Mouse (Mus musculus) cerebellum, adult 18-20 months (tissue): ENCODE measurements around the gene Ubr4.

Source experiments
- DNase-seq, 2 experiments: peaks; one replicate each; pipeline ENCODE4 v3.0.0; 2021

The Ubr4 gene

DNA sequence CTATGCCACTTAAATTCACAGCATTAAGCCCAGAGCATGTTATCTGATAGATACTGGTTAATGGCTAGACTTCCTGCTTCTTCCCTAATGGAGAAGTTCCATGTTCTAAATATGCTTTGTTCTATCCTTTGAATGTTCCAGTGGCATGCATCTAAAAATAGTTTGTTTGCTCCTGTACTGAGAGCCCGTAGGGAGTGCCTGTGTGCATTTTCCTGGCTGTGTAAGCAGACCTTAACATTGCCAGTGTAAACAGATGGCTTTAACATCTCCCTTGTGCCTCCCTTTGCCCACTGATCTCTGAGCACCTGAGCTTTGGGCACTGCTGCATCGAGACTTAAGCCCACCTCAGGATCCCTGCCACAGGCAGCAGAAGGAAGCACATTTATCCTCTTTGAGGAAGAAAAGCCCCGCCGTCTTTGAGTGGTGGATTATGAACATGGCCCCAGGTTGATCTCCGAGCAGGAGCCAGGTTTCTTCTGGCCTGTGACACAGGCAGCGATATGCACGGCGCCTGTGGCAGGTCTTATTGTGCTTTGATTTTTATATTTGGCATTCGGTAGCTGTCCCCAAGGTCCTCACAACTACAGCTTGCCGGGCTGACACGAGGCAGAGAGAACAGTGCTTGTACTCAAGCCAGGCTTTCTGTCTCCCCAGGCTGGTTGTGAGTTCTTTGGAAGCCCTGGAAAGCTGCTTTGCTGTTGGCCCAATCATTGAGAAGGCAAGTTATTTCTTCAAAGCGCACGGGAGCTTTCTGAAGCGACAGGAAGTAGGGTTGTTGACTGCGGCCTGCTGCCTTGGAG lies 80.8 kb downstream of the Ubr4 start:
- peak; percentile 57 to 64 for DNase-seq

DNA sequence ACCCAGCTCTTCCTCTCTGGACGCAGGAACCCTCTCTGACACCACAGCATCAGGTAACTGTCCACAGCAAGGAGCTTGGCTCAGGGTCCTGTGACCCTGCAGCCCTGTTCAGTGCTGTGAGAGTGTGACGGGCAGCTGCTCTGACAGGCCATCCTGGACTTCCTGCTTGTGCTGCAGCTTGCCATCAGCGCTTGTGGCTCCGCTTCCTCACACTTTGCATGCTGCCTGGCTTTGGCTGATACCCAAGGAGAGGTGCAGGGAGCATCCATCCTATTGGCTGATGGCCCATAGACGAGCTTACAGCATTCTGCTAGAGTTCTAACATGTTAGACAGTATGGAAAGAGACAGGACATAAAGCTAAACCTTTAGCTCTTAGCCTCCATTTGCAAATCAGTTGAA lies 88.8 kb downstream of the Ubr4 start:
- peak; percentile 64 to 71 for DNase-seq

DNA sequence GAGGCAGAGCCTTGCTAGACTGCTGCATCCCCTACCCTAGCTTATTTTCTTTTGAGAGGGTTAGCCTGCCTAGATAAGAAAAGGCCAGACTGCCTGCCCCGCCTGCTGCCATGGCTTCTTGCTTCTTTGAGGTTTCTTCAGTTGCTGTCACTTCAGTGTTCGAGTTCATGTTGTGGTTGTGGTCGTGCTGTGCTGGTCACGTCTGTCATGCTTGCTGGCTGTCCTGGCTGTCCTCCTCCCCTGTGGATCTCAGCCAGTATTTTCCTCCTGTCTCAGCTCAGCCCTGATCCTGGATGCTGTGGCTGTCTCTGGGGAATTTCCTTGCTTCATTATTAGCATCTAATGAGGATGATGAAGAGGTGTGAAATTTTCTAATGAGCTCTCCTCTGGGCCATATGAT lies 89.4 kb downstream of the Ubr4 start:
- peak in 1 of 2 experiments; percentile 38 for DNase-seq

GRCm38 (mm10) chr4:139442391-139443355 lies 90.3 kb downstream of the Ubr4 start:
- no peak for DNase-seq

DNA sequence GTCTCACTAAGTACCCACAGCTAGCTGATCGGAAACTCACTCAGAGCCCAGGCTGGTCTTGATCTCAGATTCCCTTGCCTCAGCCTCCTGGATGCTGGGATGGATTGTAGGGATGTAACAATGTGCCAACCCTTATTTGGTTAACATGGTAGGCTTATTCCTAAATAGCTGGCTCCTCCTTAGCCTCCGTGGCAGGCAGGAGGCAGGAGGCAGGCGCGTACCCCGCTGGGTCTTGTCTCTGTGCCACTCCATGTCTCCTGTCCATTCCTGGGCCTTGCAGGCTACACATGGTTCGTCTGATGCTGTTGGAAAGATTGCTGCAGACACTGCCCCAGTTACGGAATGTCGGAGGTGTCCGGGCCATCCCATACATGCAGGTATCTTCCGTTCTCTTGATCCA lies 91.9 kb downstream of the Ubr4 start:
- DNase-seq: peak; percentile 87 to 93

DNA sequence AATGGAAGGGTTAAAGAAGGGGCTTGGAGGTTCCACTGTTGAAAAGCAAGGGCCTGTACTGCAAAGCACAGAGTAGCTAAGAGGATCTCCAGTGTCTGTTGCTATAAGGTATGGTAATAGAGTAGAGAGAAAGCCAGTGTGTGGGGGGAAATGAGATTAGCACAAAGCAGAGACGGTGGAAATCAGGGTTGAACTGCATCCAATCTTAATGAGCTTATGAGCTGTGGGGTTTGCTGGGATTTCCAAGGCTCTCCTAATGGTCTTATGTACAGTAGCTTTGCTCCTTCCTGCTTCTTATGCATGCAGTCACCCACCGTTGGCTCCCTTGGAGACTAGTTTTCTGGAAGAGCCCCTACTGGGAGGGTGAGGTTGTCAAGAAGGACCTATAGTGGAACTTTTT lies 93.8 kb downstream of the Ubr4 start:
- DNase-seq: no peak

DNA sequence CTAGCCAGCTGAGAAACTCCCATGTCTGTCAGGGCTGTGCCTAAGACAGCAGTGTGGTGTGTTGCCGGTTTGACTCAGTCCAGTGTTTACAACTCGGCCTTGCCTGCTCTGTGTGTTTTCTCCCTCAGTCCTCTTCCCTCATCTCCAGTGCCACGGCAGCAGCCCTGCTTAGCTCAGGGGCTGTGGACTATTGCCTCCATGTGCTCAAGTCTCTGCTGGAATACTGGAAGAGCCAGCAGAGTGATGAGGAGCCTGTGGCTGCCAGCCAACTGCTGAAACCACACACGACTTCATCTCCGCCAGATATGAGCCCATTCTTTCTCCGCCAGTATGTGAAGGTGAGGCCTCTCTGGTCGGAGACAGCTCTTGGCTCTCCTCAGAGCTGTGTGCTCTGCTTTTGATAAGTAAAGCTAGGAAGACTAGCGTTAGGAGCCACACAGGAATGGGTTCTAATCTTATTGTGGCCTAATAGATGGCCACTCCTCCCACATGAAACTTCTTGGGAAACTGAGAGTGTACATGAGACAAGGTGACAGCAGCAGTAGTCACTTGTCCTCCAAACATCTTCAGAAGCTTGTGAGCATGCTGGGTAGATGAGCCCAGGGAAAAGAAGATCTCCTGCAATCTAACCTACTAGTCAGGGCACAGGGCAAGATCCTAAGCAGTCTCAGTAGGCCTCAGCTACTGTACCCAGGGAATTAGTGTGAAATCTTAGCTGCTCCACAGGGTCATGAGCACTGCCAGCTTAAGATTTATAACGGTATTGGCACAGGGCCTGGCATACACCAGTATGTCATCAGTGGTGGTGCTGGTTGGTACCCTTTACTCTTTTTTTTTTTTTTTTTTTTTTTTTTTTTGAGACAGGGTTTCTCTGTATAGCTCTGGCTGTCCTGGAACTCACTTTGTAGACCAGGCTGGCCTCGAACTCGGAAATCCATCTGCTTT lies 94.6 kb downstream of the Ubr4 start:
- DNase-seq: peak in 1 of 2 experiments; percentile 35

- DNase-seq: peak; percentile 71 to 75
Observed at GRCm38 (mm10) chr4:139452944-139453700, 100.7 kb downstream of the Ubr4 start.

DNA sequence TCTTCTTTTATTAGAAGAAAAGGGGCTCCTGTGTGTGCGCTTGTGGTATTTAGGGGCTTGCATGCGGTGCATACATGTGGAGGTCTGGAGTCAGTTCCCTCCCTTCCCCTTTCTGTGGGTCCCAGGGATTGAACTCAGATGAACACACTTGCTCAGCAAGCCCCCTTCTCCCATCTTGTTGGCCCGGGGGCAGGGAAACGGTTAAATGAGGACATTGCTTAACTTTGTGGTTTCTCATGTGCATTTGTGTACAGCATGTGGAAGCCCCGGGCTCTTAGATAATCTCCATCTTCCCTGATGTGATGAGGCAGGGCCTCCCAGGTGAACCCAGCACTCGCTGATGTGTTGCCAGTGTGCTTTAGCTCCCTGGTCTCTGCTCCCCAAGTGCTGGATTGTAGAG lies 101.9 kb downstream of the Ubr4 start:
- DNase-seq: no peak

- no peak for DNase-seq
Observed at GRCm38 (mm10) chr4:139459970-139460369, 107.6 kb downstream of the Ubr4 start.

DNA sequence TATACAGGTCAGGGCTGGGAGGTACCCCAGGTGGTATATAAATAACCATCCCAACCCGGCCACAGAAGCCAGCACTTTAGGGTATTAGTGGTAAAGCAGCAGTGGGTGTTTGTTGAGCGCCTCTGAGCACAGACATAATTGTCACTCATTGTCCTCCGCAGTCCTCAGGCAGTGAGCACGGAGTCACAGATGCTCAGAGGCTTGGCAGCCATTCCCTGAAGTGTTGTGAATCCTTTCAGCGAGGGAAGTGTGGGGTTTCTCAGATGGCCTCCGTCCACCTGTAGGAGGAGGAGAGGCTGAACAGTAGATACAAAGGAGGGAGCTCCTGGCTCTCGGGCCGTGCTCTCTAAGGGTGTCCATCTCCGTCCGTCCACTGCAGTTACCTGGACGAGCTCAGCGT lies 111.8 kb downstream of the Ubr4 start:
- DNase-seq: no peak

DNA sequence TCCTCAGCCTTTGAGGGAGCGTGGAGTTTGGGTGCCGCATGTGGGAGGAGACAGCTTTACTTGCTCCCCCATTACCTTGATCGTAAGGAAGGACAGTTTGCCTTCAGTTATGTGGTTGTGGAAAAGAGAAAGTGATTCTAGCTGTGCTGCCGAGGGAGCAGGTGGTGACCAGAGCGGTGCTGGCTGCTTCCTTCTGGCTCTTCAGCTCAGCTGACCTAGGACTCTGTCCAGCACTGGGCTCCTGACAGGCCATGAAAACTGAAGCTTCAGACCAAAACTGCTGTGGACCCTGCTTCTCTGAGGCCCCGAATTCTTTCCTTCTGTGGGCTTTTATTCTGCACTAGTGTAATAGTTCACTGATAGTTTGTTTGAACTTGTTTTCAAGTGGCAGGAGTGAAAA lies 114.1 kb downstream of the Ubr4 start:
- peak; percentile 71 to 79 for DNase-seq

- peak; percentile 92 to 94 for DNase-seq
Observed at GRCm38 (mm10) chr4:139470198-139470597, 117.8 kb downstream of the Ubr4 start.

- DNase-seq: peak; percentile 46 to 63
Observed at GRCm38 (mm10) chr4:139476663-139477625, 124.5 kb downstream of the Ubr4 start.

DNA sequence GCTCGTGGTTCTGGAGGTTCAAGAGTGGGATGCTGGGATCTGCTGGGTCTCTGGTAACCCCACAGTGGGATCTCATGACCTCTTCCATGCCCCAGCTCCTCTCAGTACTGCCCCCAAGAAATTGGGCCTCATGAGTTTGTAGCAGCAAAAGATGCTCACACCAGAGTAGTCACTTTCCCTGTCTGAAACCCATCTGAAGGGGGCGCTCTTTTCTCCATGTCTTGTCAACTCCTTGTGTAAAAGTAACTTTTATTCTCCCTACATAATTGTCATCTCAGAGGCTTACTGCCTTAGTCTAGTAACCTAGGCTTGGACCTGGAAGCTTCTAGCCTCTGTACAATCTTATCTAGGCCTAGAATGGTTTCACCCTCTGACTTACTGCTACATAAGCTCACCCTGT lies 125.6 kb downstream of the Ubr4 start:
- no peak for DNase-seq

GRCm38 (mm10) chr4:139479176-139479575 lies 126.8 kb downstream of the Ubr4 start:
- DNase-seq: peak; percentile 42 to 60

- DNase-seq: no peak
Observed at GRCm38 (mm10) chr4:139481400-139481799, 129.0 kb downstream of the Ubr4 start.

GRCm38 (mm10) chr4:139483461-139484105 lies 131.2 kb downstream of the Ubr4 start:
- no peak for DNase-seq

DNA sequence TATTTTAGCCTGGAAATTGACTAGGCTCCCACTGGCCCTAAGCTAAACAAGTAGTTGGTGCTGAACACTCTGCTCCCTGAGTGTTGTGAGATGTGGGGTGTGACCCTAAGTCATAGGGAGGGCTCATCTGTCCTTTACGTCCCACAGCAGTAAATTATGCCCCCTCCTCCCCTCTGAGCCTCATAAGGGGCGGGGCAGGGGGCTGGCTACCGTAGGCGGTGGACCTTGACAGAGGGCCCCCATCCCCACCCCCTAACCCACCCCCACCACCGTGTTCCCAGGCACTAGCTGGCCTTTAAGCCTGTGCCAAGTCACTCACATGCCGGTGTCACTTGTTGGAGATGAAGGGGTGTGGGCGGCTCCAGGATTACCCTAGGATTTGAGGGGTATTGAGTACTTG lies 132.1 kb downstream of the Ubr4 start:
- no peak for DNase-seq

DNA sequence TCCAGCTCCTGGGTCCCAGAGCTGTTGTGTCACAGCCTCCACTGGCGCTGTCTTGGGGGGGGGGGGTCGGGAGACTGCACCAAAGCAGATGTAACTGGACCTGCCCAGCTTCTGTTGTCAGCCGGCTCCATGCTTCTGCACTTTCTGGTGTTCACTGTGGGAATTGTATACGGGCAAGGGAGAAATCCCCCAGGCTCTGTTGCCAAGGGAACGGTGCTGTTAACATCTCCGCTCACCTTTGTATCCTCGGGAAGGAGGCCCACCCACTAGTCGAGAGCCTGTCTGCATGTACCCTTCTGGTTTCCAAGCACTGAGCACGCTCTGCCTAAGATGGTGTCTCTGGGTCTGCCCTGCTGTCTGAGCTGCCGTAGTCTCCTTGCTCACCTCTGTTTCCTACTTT lies 134.7 kb downstream of the Ubr4 start:
- no peak for DNase-seq
